Mouse (Mus musculus): ENCODE measurements around the gene Eif4a1. TPM values are rescaled to one million over a fixed set of nuclear protein-coding genes. Genes with fewer than 3 reads are reported as not detected.
"Not testable (repeated sequence)": the region's sequence is repeated elsewhere in the genome, so short reads cannot be mapped to it uniquely, and the experiment has no call there.

Eif4a1 gene
- polyA plus RNA-seq, 1 experiment from 2014 or later: 625 TPM

- no peaks in the 10 kb centered on the region for H3K9me3 ChIP-seq
- no peak overlapping the region for H3K4me2 ChIP-seq
- H3K27ac ChIP-seq: peak overlapping the region; percentile 48
- WGBS: 41% methylated on average over 11 of the region's 11 CpGs
- H3K4me3 ChIP-seq: no peak overlapping the region
- H3K9ac ChIP-seq: peak overlapping the region; percentile 46
- H3K4me1 ChIP-seq: peaks cover 20% of the 10 kb centered on the region
- no peak for ATAC-seq (ENCODE audit: insufficient number of reproducible peaks, insufficient read depth, low FRiP score, low TSS enrichment, low read depth)
- no peaks in the 10 kb centered on the region for H3K36me3 ChIP-seq
- H3K27me3 ChIP-seq: no peaks in the 10 kb centered on the region
These were observed 37.6 kb upstream of the Eif4a1 start for GRCm38 (mm10) chr11:69709554-69710446.

- peak overlapping the region; percentile 48; the same call in 1 of the 2 replicates for H3K27ac ChIP-seq
- H3K9ac ChIP-seq: no peak overlapping the region
- no peak for ATAC-seq (ENCODE audit: insufficient number of reproducible peaks, insufficient read depth, low FRiP score, low TSS enrichment, low read depth)
- H3K4me2 ChIP-seq: no peak overlapping the region
- H3K36me3 ChIP-seq: no peaks in the 10 kb centered on the region
- H3K9me3 ChIP-seq: no peaks in the 10 kb centered on the region
- H3K4me1 ChIP-seq: peaks cover 17% of the 10 kb centered on the region
- no peaks in the 10 kb centered on the region for H3K27me3 ChIP-seq
- H3K4me3 ChIP-seq: no peak overlapping the region
- WGBS: 77% methylated on average over 3 of the region's 3 CpGs
These were observed 36.5 kb upstream of the Eif4a1 start for GRCm38 (mm10) chr11:69708614-69709265.

GRCm38 (mm10) chr11:69707873-69708381 lies 35.7 kb upstream of the Eif4a1 start:
- ATAC-seq (ENCODE audit: insufficient number of reproducible peaks, insufficient read depth, low FRiP score, low TSS enrichment, low read depth): no peak
- Histone ChIP-seq H3K27ac (no peak overlapping the region), H3K36me3 (no peaks in the 10 kb centered on the region), H3K9ac (no peak overlapping the region), H3K9me3 (no peaks in the 10 kb centered on the region), H3K4me3 (no peak overlapping the region), H3K27me3 (no peaks in the 10 kb centered on the region), H3K4me2 (no peak overlapping the region), H3K4me1 (peaks cover 15% of the 10 kb centered on the region)
- 80% methylated on average over 4 of the region's 4 CpGs for WGBS

- Histone ChIP-seq H3K9ac (no peak overlapping the region), H3K4me1 (peaks cover 15% of the 10 kb centered on the region), H3K36me3 (no peaks in the 10 kb centered on the region), H3K9me3 (no peaks in the 10 kb centered on the region), H3K4me2 (no peak overlapping the region), H3K27ac (no peak overlapping the region), H3K4me3 (no peak overlapping the region), H3K27me3 (no peaks in the 10 kb centered on the region)
- no peak for ATAC-seq (ENCODE audit: insufficient number of reproducible peaks, insufficient read depth, low FRiP score, low TSS enrichment, low read depth)
- WGBS: 88% methylated on average over 4 of the region's 4 CpGs
These were observed 35.2 kb upstream of the Eif4a1 start for GRCm38 (mm10) chr11:69707480-69707847.

GRCm38 (mm10) chr11:69706775-69707479 lies 34.7 kb upstream of the Eif4a1 start:
- Histone ChIP-seq H3K27me3 (no peaks in the 10 kb centered on the region), H3K4me2 (no peak overlapping the region), H3K9ac (no peak overlapping the region), H3K9me3 (no peaks in the 10 kb centered on the region), H3K27ac (no peak overlapping the region), H3K4me3 (no peak overlapping the region), H3K36me3 (no peaks in the 10 kb centered on the region), H3K4me1 (peaks cover 15% of the 10 kb centered on the region)
- no peak for ATAC-seq (ENCODE audit: insufficient number of reproducible peaks, insufficient read depth, low FRiP score, low TSS enrichment, low read depth)
- 51% methylated on average over 6 of the region's 6 CpGs for WGBS

GRCm38 (mm10) chr11:69704613-69705010 lies 32.4 kb upstream of the Eif4a1 start:
- WGBS: 27% methylated on average over 2 of the region's 2 CpGs
- H3K9ac ChIP-seq: no peak overlapping the region
- no peaks in the 10 kb centered on the region for H3K27me3 ChIP-seq
- no peak overlapping the region for H3K27ac ChIP-seq
- H3K4me2 ChIP-seq: no peak overlapping the region
- no peak overlapping the region for H3K4me3 ChIP-seq
- no peaks in the 10 kb centered on the region for H3K9me3 ChIP-seq
- H3K36me3 ChIP-seq: no peaks in the 10 kb centered on the region
- no peak for ATAC-seq (ENCODE audit: insufficient number of reproducible peaks, insufficient read depth, low FRiP score, low TSS enrichment, low read depth)
- H3K4me1 ChIP-seq: peaks cover 9% of the 10 kb centered on the region

GRCm38 (mm10) chr11:69703814-69704612 lies 31.8 kb upstream of the Eif4a1 start:
- H3K27ac ChIP-seq: no peak overlapping the region
- no peak overlapping the region for H3K4me2 ChIP-seq
- no peaks in the 10 kb centered on the region for H3K36me3 ChIP-seq
- H3K9ac ChIP-seq: no peak overlapping the region
- no peaks in the 10 kb centered on the region for H3K9me3 ChIP-seq
- H3K27me3 ChIP-seq: no peaks in the 10 kb centered on the region
- H3K4me3 ChIP-seq: no peak overlapping the region
- 54% methylated on average over 8 of the region's 8 CpGs for WGBS
- H3K4me1 ChIP-seq: peaks cover 3% of the 10 kb centered on the region
- no peak for ATAC-seq (ENCODE audit: insufficient number of reproducible peaks, insufficient read depth, low FRiP score, low TSS enrichment, low read depth)

GRCm38 (mm10) chr11:69703381-69703780 lies 31.2 kb upstream of the Eif4a1 start:
- H3K4me1 ChIP-seq; H3K9ac ChIP-seq; H3K27ac ChIP-seq; H3K4me3 ChIP-seq; H3K27me3 ChIP-seq; H3K36me3 ChIP-seq; H3K9me3 ChIP-seq; H3K4me2 ChIP-seq; ATAC-seq (ENCODE audit: insufficient number of reproducible peaks, insufficient read depth, low FRiP score, low TSS enrichment, low read depth): not testable (repeated sequence)
- 62% methylated on average over 2 of the region's 3 CpGs for WGBS

GRCm38 (mm10) chr11:69702886-69703285 lies 30.7 kb upstream of the Eif4a1 start:
- not testable (repeated sequence) for H3K9ac ChIP-seq; ATAC-seq (ENCODE audit: insufficient number of reproducible peaks, insufficient read depth, low FRiP score, low TSS enrichment, low read depth)

GRCm38 (mm10) chr11:69699595-69699994 lies 27.4 kb upstream of the Eif4a1 start:
- Histone ChIP-seq H3K4me3 (no peak overlapping the region), H3K4me2 (no peak overlapping the region), H3K9ac (no peak overlapping the region), H3K36me3 (no peaks in the 10 kb centered on the region), H3K27ac (no peak overlapping the region), H3K9me3 (no peaks in the 10 kb centered on the region), H3K4me1 (peaks cover 12% of the 10 kb centered on the region), H3K27me3 (no peaks in the 10 kb centered on the region)
- no peak for ATAC-seq (ENCODE audit: insufficient number of reproducible peaks, insufficient read depth, low FRiP score, low TSS enrichment, low read depth)
- 83% methylated on average over 1 of the region's 1 CpGs for WGBS

More at GRCm38 (mm10) chr11:69702886-69703285, 30.7 kb upstream of the Eif4a1 start:
- H3K9me3 ChIP-seq, H3K4me3 ChIP-seq, H3K36me3 ChIP-seq, H3K27me3 ChIP-seq, H3K4me1 ChIP-seq, H3K27ac ChIP-seq, H3K4me2 ChIP-seq: not testable (repeated sequence)
- 93% methylated on average over 10 of the region's 10 CpGs for WGBS

GRCm38 (mm10) chr11:69698574-69698973 lies 26.4 kb upstream of the Eif4a1 start:
- Histone ChIP-seq H3K27me3 (no peaks in the 10 kb centered on the region), H3K9me3 (no peaks in the 10 kb centered on the region)

More at GRCm38 (mm10) chr11:69698574-69698973, 26.4 kb upstream of the Eif4a1 start:
- WGBS: 73% methylated on average over 5 of the region's 5 CpGs
- H3K4me1 ChIP-seq: peaks cover 12% of the 10 kb centered on the region
- ATAC-seq (ENCODE audit: insufficient number of reproducible peaks, insufficient read depth, low FRiP score, low TSS enrichment, low read depth): no peak
- no peaks in the 10 kb centered on the region for H3K36me3 ChIP-seq
- no peak overlapping the region for H3K27ac ChIP-seq
- no peak overlapping the region for H3K9ac ChIP-seq
- H3K4me2 ChIP-seq: no peak overlapping the region
- no peak overlapping the region for H3K4me3 ChIP-seq

Data from embryonic facial prominence, embryonic 13.5 days (tissue).